Mouse (Mus musculus): Measurements from ENCODE around the gene Srp68. TPM values are rescaled to one million over a fixed set of nuclear protein-coding genes. Genes with fewer than 3 reads are reported as not detected.

Gene Srp68
- polyA plus RNA-seq, 1 experiment from 2014 or later: 88.2 TPM

GRCm38 (mm10) chr11:116228699-116229098 lies 45.3 kb downstream of the Srp68 start:
- H3K36me3 ChIP-seq (ENCODE audit: control insufficient read depth, insufficient read depth, low read length): no peaks in the 10 kb centered on the region
- no peaks in the 10 kb centered on the region for H3K4me1 ChIP-seq (ENCODE audit: control insufficient read depth, insufficient read depth, low read length)
- peaks cover 5% of the 10 kb centered on the region for H3K27me3 ChIP-seq (ENCODE audit: control insufficient read depth, insufficient read depth, low read length)
- no peak overlapping the region for H3K9ac ChIP-seq (ENCODE audit: low read length)
- WGBS: 81% methylated on average over 4 of the region's 4 CpGs
- no peak for ATAC-seq (ENCODE audit: insufficient number of reproducible peaks, low FRiP score, low TSS enrichment, low read depth)
- no peak overlapping the region for H3K4me3 ChIP-seq (ENCODE audit: low read depth, low read length)
- H3K4me2 ChIP-seq (ENCODE audit: low read depth, severe bottlenecking): no peak overlapping the region
- H3K9me3 ChIP-seq (ENCODE audit: control insufficient read depth, low read length): no peaks in the 10 kb centered on the region
- H3K27ac ChIP-seq (replicated peaks; ENCODE audit: low read depth, low read length): no peak overlapping the region
- DNase-seq (ENCODE audit: low spot score): no peak

DNA sequence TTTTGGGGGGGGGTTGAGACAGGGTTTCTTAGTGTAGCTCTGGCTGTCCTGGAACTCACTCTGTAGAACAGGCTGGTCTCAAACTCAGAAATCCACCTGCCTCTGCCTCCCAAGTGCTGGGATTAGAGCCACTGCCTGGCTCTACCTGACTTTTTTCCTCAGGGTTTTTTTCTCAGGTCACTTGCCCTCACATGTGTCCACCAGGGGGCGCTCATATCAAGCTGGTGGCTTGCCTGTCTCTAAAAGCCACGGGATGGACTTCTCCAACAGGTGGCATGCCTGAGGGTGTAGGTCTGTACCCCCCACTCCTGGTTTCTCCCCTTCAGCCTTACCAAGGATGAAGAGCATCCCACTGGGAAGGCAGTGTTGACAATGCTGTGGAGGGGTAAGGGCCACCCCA lies 47.6 kb downstream of the Srp68 start:
- no peak overlapping the region for H3K9ac ChIP-seq (ENCODE audit: low read length)
- H3K27ac ChIP-seq (replicated peaks; ENCODE audit: low read depth, low read length): no peak overlapping the region
- no peak overlapping the region for H3K4me3 ChIP-seq (ENCODE audit: low read depth, low read length)
- no peak for ATAC-seq (ENCODE audit: insufficient number of reproducible peaks, low FRiP score, low TSS enrichment, low read depth)
- no peak overlapping the region for H3K4me2 ChIP-seq (ENCODE audit: low read depth, severe bottlenecking)
- H3K4me1 ChIP-seq (ENCODE audit: control insufficient read depth, insufficient read depth, low read length): peaks cover 4% of the 10 kb centered on the region; the same call in 1 of the 2 replicates
- peak; percentile 93 for DNase-seq (ENCODE audit: low spot score)
- H3K36me3 ChIP-seq (ENCODE audit: control insufficient read depth, insufficient read depth, low read length): no peaks in the 10 kb centered on the region
- H3K27me3 ChIP-seq (ENCODE audit: control insufficient read depth, insufficient read depth, low read length): peaks cover 21% of the 10 kb centered on the region
- no peaks in the 10 kb centered on the region; the same call in 1 of the 2 replicates for H3K9me3 ChIP-seq (ENCODE audit: control insufficient read depth, low read length)
- 2% methylated on average over 2 of the region's 2 CpGs for WGBS

DNA sequence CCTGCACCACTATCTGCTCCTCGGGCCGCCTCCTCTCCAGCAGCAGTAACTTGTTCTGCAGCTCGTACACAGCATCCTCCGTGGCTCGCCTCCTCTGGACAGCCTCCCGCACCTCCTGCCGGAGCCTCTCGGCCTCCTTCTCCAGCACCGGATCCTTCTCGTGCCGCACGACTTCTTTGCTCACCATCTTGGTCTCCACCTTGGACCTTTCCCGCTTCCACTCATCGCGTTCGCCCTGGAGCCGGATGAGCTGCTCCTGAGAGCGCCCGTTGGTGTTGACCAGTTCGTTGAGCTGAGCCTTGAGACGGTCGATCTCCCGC lies 51.3 kb downstream of the Srp68 start:
- H3K9ac ChIP-seq (ENCODE audit: low read length): peak overlapping the region; percentile 53
- 9% methylated on average over 23 of the region's 23 CpGs for WGBS
- no peak for ATAC-seq (ENCODE audit: insufficient number of reproducible peaks, low FRiP score, low TSS enrichment, low read depth)
- no peak overlapping the region for H3K27ac ChIP-seq (replicated peaks; ENCODE audit: low read depth, low read length)
- peaks cover 6% of the 10 kb centered on the region; the same call in 1 of the 2 replicates for H3K4me1 ChIP-seq (ENCODE audit: control insufficient read depth, insufficient read depth, low read length)
- H3K9me3 ChIP-seq (ENCODE audit: control insufficient read depth, low read length): no peaks in the 10 kb centered on the region; the same call in 1 of the 2 replicates
- H3K4me3 ChIP-seq (ENCODE audit: low read depth, low read length): peak overlapping the region; percentile 29
- H3K36me3 ChIP-seq (ENCODE audit: control insufficient read depth, insufficient read depth, low read length): no peaks in the 10 kb centered on the region
- DNase-seq (ENCODE audit: low spot score): peak; percentile 73
- H3K27me3 ChIP-seq (ENCODE audit: control insufficient read depth, insufficient read depth, low read length): peaks cover 27% of the 10 kb centered on the region
- peak overlapping the region; percentile 72 for H3K4me2 ChIP-seq (ENCODE audit: low read depth, severe bottlenecking)

GRCm38 (mm10) chr11:116221931-116222739 lies 51.9 kb downstream of the Srp68 start:
- H3K4me3 ChIP-seq (ENCODE audit: low read depth, low read length): peak overlapping the region; percentile 29
- peaks cover 27% of the 10 kb centered on the region for H3K27me3 ChIP-seq (ENCODE audit: control insufficient read depth, insufficient read depth, low read length)
- ATAC-seq (ENCODE audit: insufficient number of reproducible peaks, low FRiP score, low TSS enrichment, low read depth) (no peak), DNase-seq (ENCODE audit: low spot score) (peak; percentile 61)
- H3K27ac ChIP-seq (replicated peaks; ENCODE audit: low read depth, low read length): no peak overlapping the region
- 14% methylated on average over 53 of the region's 53 CpGs for WGBS
- H3K4me1 ChIP-seq (ENCODE audit: control insufficient read depth, insufficient read depth, low read length): peaks cover 6% of the 10 kb centered on the region; the same call in 1 of the 2 replicates
- H3K4me2 ChIP-seq (ENCODE audit: low read depth, severe bottlenecking): peak overlapping the region; percentile 72
- peak overlapping the region; percentile 53 for H3K9ac ChIP-seq (ENCODE audit: low read length)
- H3K36me3 ChIP-seq (ENCODE audit: control insufficient read depth, insufficient read depth, low read length): no peaks in the 10 kb centered on the region
- H3K9me3 ChIP-seq (ENCODE audit: control insufficient read depth, low read length): no peaks in the 10 kb centered on the region; the same call in 1 of the 2 replicates

GRCm38 (mm10) chr11:116219885-116220284 lies 54.1 kb downstream of the Srp68 start:
- no peak overlapping the region for H3K27ac ChIP-seq (replicated peaks; ENCODE audit: low read depth, low read length)
- peaks cover 6% of the 10 kb centered on the region; the same call in 1 of the 2 replicates for H3K4me1 ChIP-seq (ENCODE audit: control insufficient read depth, insufficient read depth, low read length)
- no peak overlapping the region for H3K4me3 ChIP-seq (ENCODE audit: low read depth, low read length)
- peak; percentile 82 for DNase-seq (ENCODE audit: low spot score)
- no peak overlapping the region for H3K9ac ChIP-seq (ENCODE audit: low read length)
- no peaks in the 10 kb centered on the region; the same call in 1 of the 2 replicates for H3K9me3 ChIP-seq (ENCODE audit: control insufficient read depth, low read length)
- peaks cover 27% of the 10 kb centered on the region for H3K27me3 ChIP-seq (ENCODE audit: control insufficient read depth, insufficient read depth, low read length)
- no peaks in the 10 kb centered on the region for H3K36me3 ChIP-seq (ENCODE audit: control insufficient read depth, insufficient read depth, low read length)
- 16% methylated on average over 4 of the region's 4 CpGs for WGBS
- no peak overlapping the region for H3K4me2 ChIP-seq (ENCODE audit: low read depth, severe bottlenecking)
- no peak for ATAC-seq (ENCODE audit: insufficient number of reproducible peaks, low FRiP score, low TSS enrichment, low read depth)

GRCm38 (mm10) chr11:116218737-116219400 lies 55.1 kb downstream of the Srp68 start:
- no peak overlapping the region for H3K9ac ChIP-seq (ENCODE audit: low read length)
- H3K4me3 ChIP-seq (ENCODE audit: low read depth, low read length): no peak overlapping the region
- DNase-seq (ENCODE audit: low spot score): no peak
- ATAC-seq (ENCODE audit: insufficient number of reproducible peaks, low FRiP score, low TSS enrichment, low read depth): no peak
- H3K36me3 ChIP-seq (ENCODE audit: control insufficient read depth, insufficient read depth, low read length): no peaks in the 10 kb centered on the region
- peaks cover 26% of the 10 kb centered on the region for H3K27me3 ChIP-seq (ENCODE audit: control insufficient read depth, insufficient read depth, low read length)
- 62% methylated on average over 7 of the region's 7 CpGs for WGBS
- H3K27ac ChIP-seq (replicated peaks; ENCODE audit: low read depth, low read length): no peak overlapping the region
- H3K4me1 ChIP-seq (ENCODE audit: control insufficient read depth, insufficient read depth, low read length): peaks cover 6% of the 10 kb centered on the region; the same call in 1 of the 2 replicates
- no peak overlapping the region for H3K4me2 ChIP-seq (ENCODE audit: low read depth, severe bottlenecking)
- no peaks in the 10 kb centered on the region; the same call in 1 of the 2 replicates for H3K9me3 ChIP-seq (ENCODE audit: control insufficient read depth, low read length)

- no peaks in the 10 kb centered on the region for H3K36me3 ChIP-seq (ENCODE audit: control insufficient read depth, insufficient read depth, low read length)
These were observed 55.8 kb downstream of the Srp68 start for GRCm38 (mm10) chr11:116218263-116218662.

GRCm38 (mm10) chr11:116216549-116216948 lies 57.5 kb downstream of the Srp68 start:
- WGBS: 77% methylated on average over 11 of the region's 11 CpGs
- Histone ChIP-seq H3K9ac (ENCODE audit: low read length) (no peak overlapping the region), H3K27ac (replicated peaks; ENCODE audit: low read depth, low read length) (no peak overlapping the region), H3K4me3 (ENCODE audit: low read depth, low read length) (no peak overlapping the region), H3K36me3 (ENCODE audit: control insufficient read depth, insufficient read depth, low read length) (no peaks in the 10 kb centered on the region), H3K27me3 (ENCODE audit: control insufficient read depth, insufficient read depth, low read length) (peaks cover 7% of the 10 kb centered on the region), H3K4me2 (ENCODE audit: low read depth, severe bottlenecking) (no peak overlapping the region), H3K9me3 (ENCODE audit: control insufficient read depth, low read length) (no peaks in the 10 kb centered on the region; the same call in 1 of the 2 replicates), H3K4me1 (ENCODE audit: control insufficient read depth, insufficient read depth, low read length) (0 out of 2 replicates have a peak, but pooled peaks cover 3% of the 10 kb centered on the region)
- DNase-seq (ENCODE audit: low spot score): no peak
- no peak for ATAC-seq (ENCODE audit: insufficient number of reproducible peaks, low FRiP score, low TSS enrichment, low read depth)

More at GRCm38 (mm10) chr11:116218263-116218662, 55.8 kb downstream of the Srp68 start:
- H3K4me3 ChIP-seq (ENCODE audit: low read depth, low read length): no peak overlapping the region
- 90% methylated on average over 2 of the region's 2 CpGs for WGBS
- H3K9me3 ChIP-seq (ENCODE audit: control insufficient read depth, low read length): no peaks in the 10 kb centered on the region; the same call in 1 of the 2 replicates
- H3K4me2 ChIP-seq (ENCODE audit: low read depth, severe bottlenecking): no peak overlapping the region
- H3K9ac ChIP-seq (ENCODE audit: low read length): no peak overlapping the region
- peaks cover 21% of the 10 kb centered on the region for H3K27me3 ChIP-seq (ENCODE audit: control insufficient read depth, insufficient read depth, low read length)
- no peak overlapping the region for H3K27ac ChIP-seq (replicated peaks; ENCODE audit: low read depth, low read length)
- H3K4me1 ChIP-seq (ENCODE audit: control insufficient read depth, insufficient read depth, low read length): peaks cover 6% of the 10 kb centered on the region; the same call in 1 of the 2 replicates
- DNase-seq (ENCODE audit: low spot score): no peak
- ATAC-seq (ENCODE audit: insufficient number of reproducible peaks, low FRiP score, low TSS enrichment, low read depth): no peak
